Mouse (Mus musculus) lung, embryonic 16.5 days (tissue): ENCODE results near the gene Serpini2. TPM values are rescaled to one million over a fixed set of nuclear protein-coding genes. Genes with fewer than 3 reads are reported as not detected.
"Not testable (repeated sequence)": the region's sequence is repeated elsewhere in the genome, so short reads cannot be mapped to it uniquely, and the experiment has no call there.

Experiments used
- ATAC-seq: fragments of 200-750 bp; cut with Nextera tagmentation; 2 replicates; pipeline ENCODE4 v1.8.0; 2017; ENCODE audit warnings: low read depth, mild to moderate bottlenecking, moderate library complexity
- H3K27ac ChIP-seq: fragments of 300-500 bp; sonication (generic); 2 replicates; pipeline ENCODE4 v1.5.1; 2014; ENCODE audit warnings: mild to moderate bottlenecking, control low read depth, low read length
- H3K27me3 ChIP-seq: fragments of 300-500 bp; sonication (generic); 2 replicates; pipeline ENCODE4 v1.6.1; 2014; ENCODE audit warnings: low read depth, low read length, mixed read lengths; ENCODE audit not compliant: control insufficient read depth, insufficient read depth
- H3K36me3 ChIP-seq: fragments of 300-500 bp; sonication (generic); 2 replicates; pipeline ENCODE4 v1.6.1; 2014; ENCODE audit warnings: low read length; ENCODE audit not compliant: control insufficient read depth, insufficient read depth
- H3K4me1 ChIP-seq: fragments of 300-500 bp; sonication (generic); replicated peaks from 2 replicates; pipeline ENCODE4 v1.6.1; 2014; ENCODE audit warnings: low read length, mixed read lengths; ENCODE audit not compliant: control insufficient read depth, insufficient read depth
- H3K4me2 ChIP-seq: fragments of 300-500 bp; sonication (generic); 2 replicates; pipeline ENCODE4 v1.6.1; 2014; ENCODE audit warnings: low read depth, low read length, control low read depth
- H3K4me3 ChIP-seq: fragments of 300-500 bp; sonication (generic); 2 replicates; pipeline ENCODE4 v1.5.1; 2014; ENCODE audit warnings: mild to moderate bottlenecking, low read length, control low read depth
- H3K9ac ChIP-seq: fragments of 300-500 bp; sonication (generic); 2 replicates; pipeline ENCODE4 v1.6.1; 2014; ENCODE audit warnings: low read length, control low read depth
- H3K9me3 ChIP-seq: fragments of 300-500 bp; sonication (generic); 2 replicates; pipeline ENCODE4 v1.6.1; 2016; ENCODE audit warnings: low read length; ENCODE audit not compliant: control insufficient read depth
- WGBS: fragments of 180-500 bp; shearing (Covaris S2); extraction: QIAGEN DNeasy Blood & Tissue Kit; methylation state at CpG from one replicate; pipeline ENCODE4 v1.1.7; 2014; 5-methylcytosine and 5-hydroxymethylcytosine counted together
- polyA plus RNA-seq: library from polyadenylated mRNA; unstranded; fragments of >200 nt; fragmentation: Nextera tagmentation; extraction: Ambion mirVana; gene quantifications from 2 replicates; pipeline ENCODE4 v1.2.1, GENCODE M21; 2015

The Serpini2 gene
- polyA plus RNA-seq, result not detected in 2 replicates

DNA sequence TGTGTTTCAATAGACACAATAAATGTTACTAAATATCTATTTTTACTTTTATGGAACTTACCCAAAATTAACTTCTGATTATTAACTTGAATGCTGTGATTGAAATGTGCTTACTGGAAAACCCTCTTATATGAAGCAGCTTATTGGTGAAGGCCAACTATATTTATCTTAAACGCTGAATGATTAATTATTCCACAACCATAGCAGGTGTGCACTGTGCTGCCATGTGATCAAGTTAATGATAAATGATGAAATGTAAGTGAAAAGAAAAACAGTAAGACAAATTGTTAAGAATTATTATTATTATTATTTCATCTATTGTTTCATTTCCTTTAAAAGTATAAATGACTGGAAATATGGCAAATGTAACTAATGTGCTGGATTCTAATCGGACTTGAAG lies at the start of gene Serpini2:
Gene Serpini2 (minus strand): TSS at position 101 of the 400 bp plus-strand sequence.
- Histone ChIP-seq H3K9ac (no peak within 1 kb of the TSS), H3K4me2 (no peak within 1 kb of the TSS), H3K27ac (no peak within 1 kb of the TSS), H3K36me3 (no peaks in the 10 kb centered on the region), H3K9me3 (no peaks in the 10 kb centered on the region), H3K4me1 (no peaks in the 10 kb centered on the region), H3K27me3 (no peaks in the 10 kb centered on the region), H3K4me3 (no peak within 1 kb of the TSS)
- ATAC-seq, result no peak
- WGBS, result 76% methylated on average over 2 of the region's 2 CpGs

DNA sequence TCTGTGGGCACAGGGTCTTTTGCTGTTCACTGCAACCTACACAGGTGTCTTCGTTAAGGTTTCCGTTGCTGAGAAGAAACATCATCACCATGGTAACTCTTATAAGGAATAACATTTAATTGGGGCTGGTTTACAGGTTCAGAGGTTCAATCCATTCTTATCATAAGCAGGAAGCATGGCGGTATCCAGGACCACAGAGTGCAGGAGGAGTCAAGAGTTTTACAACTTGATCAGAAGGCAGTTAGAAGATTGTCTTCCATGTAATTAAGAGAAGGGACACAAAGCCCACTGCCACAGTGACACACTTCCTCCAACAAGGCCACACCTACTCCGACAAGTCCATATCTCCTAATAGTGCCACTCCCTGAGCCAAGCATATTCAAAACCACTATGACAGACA lies 39.0 kb upstream of the Serpini2 start:
- no peak for ATAC-seq
- H3K36me3 ChIP-seq, result no peaks in the 10 kb centered on the region

GRCm38 (mm10) chr3:75308228-75308627 lies 38.4 kb upstream of the Serpini2 start:
- Histone ChIP-seq H3K4me1 (no peaks in the 10 kb centered on the region), H3K27ac (no peak overlapping the region), H3K9me3 (no peaks in the 10 kb centered on the region), H3K4me2 (no peak overlapping the region), H3K27me3 (no peaks in the 10 kb centered on the region), H3K36me3 (no peaks in the 10 kb centered on the region), H3K4me3 (no peak overlapping the region), H3K9ac (no peak overlapping the region)
- WGBS, result 68% methylated on average over 3 of the region's 3 CpGs
- ATAC-seq, result no peak

More for the DNA sequence above, 39.0 kb upstream of the Serpini2 start:
- no peaks in the 10 kb centered on the region for H3K27me3 ChIP-seq
- H3K4me3 ChIP-seq, result no peak overlapping the region
- no peak overlapping the region for H3K4me2 ChIP-seq
- H3K9me3 ChIP-seq, result no peaks in the 10 kb centered on the region
- WGBS, result 85% methylated on average over 4 of the region's 4 CpGs
- no peaks in the 10 kb centered on the region for H3K4me1 ChIP-seq
- H3K9ac ChIP-seq, result no peak overlapping the region
- H3K27ac ChIP-seq, result no peak overlapping the region

GRCm38 (mm10) chr3:75305584-75305983 lies 35.7 kb upstream of the Serpini2 start:
- H3K9me3 ChIP-seq, result no peaks in the 10 kb centered on the region
- H3K9ac ChIP-seq, result no peak overlapping the region
- 78% methylated on average over 3 of the region's 3 CpGs for WGBS
- H3K27ac ChIP-seq, result no peak overlapping the region
- H3K36me3 ChIP-seq, result no peaks in the 10 kb centered on the region
- ATAC-seq, result no peak
- no peak overlapping the region for H3K4me3 ChIP-seq
- H3K4me1 ChIP-seq, result no peaks in the 10 kb centered on the region
- no peak overlapping the region for H3K4me2 ChIP-seq
- no peaks in the 10 kb centered on the region for H3K27me3 ChIP-seq

DNA sequence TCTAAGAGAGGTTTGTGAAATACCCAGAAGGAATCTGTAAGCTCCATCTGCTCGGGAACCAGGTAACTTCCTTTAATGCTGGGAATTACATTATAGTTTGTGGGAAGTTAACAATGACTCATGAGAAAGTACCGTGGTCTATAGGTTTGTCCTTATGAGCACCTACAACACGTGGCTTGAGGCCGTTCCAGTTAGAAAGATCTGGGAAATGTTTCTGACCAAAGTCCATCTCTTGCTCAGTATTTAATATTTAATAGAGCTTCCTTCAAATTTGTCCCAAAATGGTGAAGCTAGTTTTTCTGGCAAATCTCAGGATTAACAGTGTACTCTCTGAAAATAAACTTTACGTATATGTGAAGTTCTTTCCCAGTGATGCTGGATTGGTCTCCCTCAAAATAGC lies 34.7 kb upstream of the Serpini2 start:
- 88% methylated on average over 5 of the region's 5 CpGs for WGBS
- Histone ChIP-seq H3K27ac (no peak overlapping the region), H3K36me3 (no peaks in the 10 kb centered on the region), H3K9ac (no peak overlapping the region), H3K4me3 (no peak overlapping the region), H3K4me1 (no peaks in the 10 kb centered on the region), H3K9me3 (no peaks in the 10 kb centered on the region), H3K27me3 (no peaks in the 10 kb centered on the region), H3K4me2 (no peak overlapping the region)
- ATAC-seq, result no peak

DNA sequence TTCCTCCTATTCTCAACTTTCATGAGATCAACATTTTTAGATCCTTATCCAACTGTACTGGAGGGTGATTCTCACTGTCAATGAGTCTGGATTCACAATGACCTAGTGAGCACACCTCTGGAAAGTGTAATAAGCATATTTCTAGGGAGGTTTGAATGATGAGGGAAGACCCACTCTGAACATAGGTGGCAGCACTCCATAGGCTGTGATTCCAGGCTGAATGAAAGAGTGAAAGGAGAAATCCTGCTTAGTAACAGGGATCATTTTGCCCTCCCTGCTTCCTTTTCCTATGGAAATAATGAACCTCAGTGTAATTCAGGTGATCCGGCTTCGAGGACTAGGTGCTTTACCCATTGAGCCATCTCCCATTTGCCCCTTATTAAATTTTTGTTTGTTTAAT lies 31.2 kb upstream of the Serpini2 start:
- Histone ChIP-seq H3K27ac (no peak overlapping the region), H3K27me3 (no peaks in the 10 kb centered on the region), H3K9me3 (no peaks in the 10 kb centered on the region), H3K4me1 (no peaks in the 10 kb centered on the region), H3K4me2 (no peak overlapping the region), H3K4me3 (no peak overlapping the region), H3K9ac (no peak overlapping the region), H3K36me3 (no peaks in the 10 kb centered on the region)
- no peak for ATAC-seq
- 92% methylated on average over 2 of the region's 2 CpGs for WGBS

DNA sequence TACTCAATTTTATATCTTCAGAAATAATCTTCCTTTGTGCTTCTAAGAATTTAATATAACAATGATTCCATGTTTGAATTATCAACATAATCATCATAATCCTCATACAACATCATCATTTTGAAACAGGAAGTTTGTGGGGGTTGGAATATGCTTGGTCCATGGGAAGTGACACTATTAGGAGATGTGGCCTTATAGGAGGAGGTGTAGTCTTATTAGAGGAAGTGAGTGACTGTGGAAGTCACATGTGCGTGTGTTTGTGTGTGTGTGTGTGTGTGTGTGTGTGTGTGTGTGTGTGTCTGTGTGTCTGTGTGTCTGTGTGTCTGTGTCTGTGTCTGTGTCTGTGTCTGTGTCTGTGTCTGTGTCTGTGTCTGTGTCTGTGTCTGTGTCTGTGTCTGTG lies 29.6 kb upstream of the Serpini2 start:
- not testable (repeated sequence) for ATAC-seq, H3K27me3 ChIP-seq, H3K9ac ChIP-seq, H3K9me3 ChIP-seq, H3K27ac ChIP-seq, H3K36me3 ChIP-seq, H3K4me3 ChIP-seq, H3K4me1 ChIP-seq, H3K4me2 ChIP-seq
- 87% methylated on average over 1 of the region's 1 CpGs for WGBS

- Histone ChIP-seq H3K4me3 (no peak overlapping the region), H3K4me2 (no peak overlapping the region), H3K36me3 (no peaks in the 10 kb centered on the region), H3K9ac (no peak overlapping the region), H3K4me1 (no peaks in the 10 kb centered on the region), H3K27me3 (no peaks in the 10 kb centered on the region), H3K27ac (no peak overlapping the region), H3K9me3 (no peaks in the 10 kb centered on the region)
- WGBS, result 53% methylated on average over 3 of the region's 3 CpGs
- ATAC-seq, result no peak
Observed at GRCm38 (mm10) chr3:75297758-75298111, 27.9 kb upstream of the Serpini2 start.

- H3K27ac ChIP-seq, result no peak overlapping the region
- WGBS, result 55% methylated on average over 2 of the region's 2 CpGs
- H3K4me1 ChIP-seq, result no peaks in the 10 kb centered on the region
- ATAC-seq, result no peak
- no peak overlapping the region for H3K4me2 ChIP-seq
- no peaks in the 10 kb centered on the region for H3K27me3 ChIP-seq
- no peaks in the 10 kb centered on the region for H3K36me3 ChIP-seq
- H3K9me3 ChIP-seq, result no peaks in the 10 kb centered on the region
- H3K9ac ChIP-seq, result no peak overlapping the region
- no peak overlapping the region for H3K4me3 ChIP-seq
Observed at GRCm38 (mm10) chr3:75297026-75297757, 27.3 kb upstream of the Serpini2 start.

DNA sequence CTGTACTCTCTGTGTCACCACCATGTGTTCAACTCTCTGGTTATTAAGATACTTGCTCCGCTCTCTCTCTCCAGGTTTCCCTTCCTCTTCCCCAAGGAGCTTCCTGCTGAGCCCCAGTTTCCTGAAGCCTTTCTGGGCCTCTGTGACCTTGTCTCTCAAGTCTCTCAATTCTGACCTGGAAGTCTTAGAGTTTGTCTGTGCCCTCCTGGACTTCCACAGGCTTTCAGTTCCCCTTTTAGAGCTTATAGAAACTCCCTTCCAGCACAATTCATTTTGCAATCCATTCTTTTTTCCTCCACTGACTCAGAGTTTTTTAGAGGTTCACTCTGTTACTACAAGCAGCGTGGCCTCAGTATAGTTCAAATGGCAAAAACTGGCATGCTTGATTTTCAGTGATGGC lies 23.4 kb upstream of the Serpini2 start:
- H3K4me1 ChIP-seq, result no peaks in the 10 kb centered on the region
- H3K36me3 ChIP-seq, result no peaks in the 10 kb centered on the region
- H3K9ac ChIP-seq, result no peak overlapping the region
- H3K4me3 ChIP-seq, result no peak overlapping the region
- H3K27me3 ChIP-seq, result no peaks in the 10 kb centered on the region
- no peak for ATAC-seq
- no peaks in the 10 kb centered on the region for H3K9me3 ChIP-seq
- H3K27ac ChIP-seq, result no peak overlapping the region
- no peak overlapping the region for H3K4me2 ChIP-seq
- WGBS, result 71% methylated on average over 2 of the region's 2 CpGs
